In genomic region chr17:84095829-84096228, GRCm38 (mm10) we compare ENCODE assay signal across 10 mouse cellular contexts.
DNase-seq lines count a peak whose midpoint lies in the region; ATAC-seq lines count a peak whose summit lies in the region.
"Had no signal": no experiment of that assay in that cellular context is flagged by ENCODE, and none has a peak within 500 bp of the region (broad histone marks: within the 10 kb centered on the region; RNA-seq: fewer than 3 reads in every experiment).

No protein-coding gene starts in this region.

- H3K4me3 ChIP-seq in heart, embryonic 11.5 days (ENCODE audit: low read depth, low read length): no peak overlapping the region
- H3K4me3 ChIP-seq in hindbrain, embryonic 11.5 days (ENCODE audit: low read depth, low read length): no peak overlapping the region
- no peak overlapping the region for H3K4me3 ChIP-seq in midbrain, embryonic 11.5 days (ENCODE audit: low read depth, low read length)

- peaks cover 6% of the 10 kb centered on the region; the same call in 1 of the 2 replicates for H3K27me3 ChIP-seq in heart, embryonic 11.5 days (ENCODE audit: control insufficient read depth, insufficient read depth, low read length)
- H3K27me3 ChIP-seq in hindbrain, embryonic 11.5 days (ENCODE audit: control insufficient read depth, insufficient read depth, low read length): no peaks in the 10 kb centered on the region
- no peaks in the 10 kb centered on the region for H3K27me3 ChIP-seq in midbrain, embryonic 11.5 days (ENCODE audit: control insufficient read depth, insufficient read depth, low read length)
- H3K27me3 ChIP-seq: heart, embryonic 15.5 days had no signal

- 44% methylated on average over 4 of the region's 4 CpGs for WGBS in heart, embryonic 11.5 days (ENCODE audit: insufficient replicate concordance)
- WGBS in hindbrain, embryonic 11.5 days: 21% methylated on average over 4 of the region's 4 CpGs
- WGBS in midbrain, embryonic 11.5 days: 15% methylated on average over 4 of the region's 4 CpGs

- no peak for DNase-seq in heart, postnatal 36 days
- DNase-seq in embryo, embryonic 10 days (ENCODE audit: low spot score): peak; percentile 43
- DNase-seq in hindbrain, embryonic 11.5 days (ENCODE audit: low spot score): peak; percentile 46
- DNase-seq in midbrain, embryonic 11.5 days (ENCODE audit: low spot score, missing footprints): peak; percentile 90
- no peak for DNase-seq in B cell, adult 2 months
- DNase-seq in cerebellum, postnatal 25 days: no peak
- no peak for DNase-seq in cerebellum, adult 11-12 months
- DNase-seq: spleen, adult 18-20 months had no signal

- intact Hi-C loops in heart, postnatal 36 days (cut with DNase I): no loop called here

- ATAC-seq in heart, embryonic 11.5 days (replicated peaks; ENCODE audit: insufficient number of reproducible peaks, low FRiP score, low TSS enrichment): no peak
- peak; percentile 38 for ATAC-seq in hindbrain, embryonic 11.5 days (ENCODE audit: low FRiP score)
- ATAC-seq in midbrain, embryonic 11.5 days (ENCODE audit: low FRiP score): peak; percentile 31

- peak overlapping the region; percentile 82 for H3K4me2 ChIP-seq in heart, embryonic 11.5 days
- no peak overlapping the region for H3K4me2 ChIP-seq in hindbrain, embryonic 11.5 days (replicated peaks; ENCODE audit: low read depth, low read length)
- H3K4me2 ChIP-seq in midbrain, embryonic 11.5 days: no peak overlapping the region

- H3K4me1 ChIP-seq in heart, embryonic 11.5 days (ENCODE audit: control insufficient read depth, insufficient read depth, low read length): peaks cover 6% of the 10 kb centered on the region
- H3K4me1 ChIP-seq in hindbrain, embryonic 11.5 days (replicated peaks; ENCODE audit: control insufficient read depth, insufficient read depth, low read length): peaks cover 12% of the 10 kb centered on the region
- peaks cover 30% of the 10 kb centered on the region for H3K4me1 ChIP-seq in midbrain, embryonic 11.5 days (ENCODE audit: control insufficient read depth, insufficient read depth, low read length)

- no peak overlapping the region for H3K27ac ChIP-seq in heart, embryonic 11.5 days (ENCODE audit: low read depth, low read length)
- H3K27ac ChIP-seq in hindbrain, embryonic 11.5 days (ENCODE audit: low read depth, low read length): peak overlapping the region; percentile 94
- peak overlapping the region; percentile 94 for H3K27ac ChIP-seq in midbrain, embryonic 11.5 days (ENCODE audit: low read depth, low read length)

- H3K9ac ChIP-seq in heart, embryonic 11.5 days (ENCODE audit: low read depth, low read length): no peak overlapping the region
- H3K9ac ChIP-seq in hindbrain, embryonic 11.5 days (ENCODE audit: low read depth, low read length): no peak overlapping the region
- peak overlapping the region; percentile 13; the same call in 1 of the 2 replicates for H3K9ac ChIP-seq in midbrain, embryonic 11.5 days (ENCODE audit: low read length)

- H3K36me3 ChIP-seq in heart, embryonic 11.5 days (ENCODE audit: control insufficient read depth, insufficient read depth, low read length): no peaks in the 10 kb centered on the region
- H3K36me3 ChIP-seq in hindbrain, embryonic 11.5 days (ENCODE audit: control insufficient read depth, insufficient read depth, low read length): no peaks in the 10 kb centered on the region
- H3K36me3 ChIP-seq in midbrain, embryonic 11.5 days (ENCODE audit: control insufficient read depth, insufficient read depth, low read length): no peaks in the 10 kb centered on the region
- H3K36me3 ChIP-seq: heart, embryonic 15.5 days had no signal

- H3K9me3 ChIP-seq in heart, embryonic 11.5 days (replicated peaks; ENCODE audit: control insufficient read depth, low read length): no peaks in the 10 kb centered on the region
- no peaks in the 10 kb centered on the region for H3K9me3 ChIP-seq in hindbrain, embryonic 11.5 days (ENCODE audit: control insufficient read depth, low read length)
- no peaks in the 10 kb centered on the region for H3K9me3 ChIP-seq in midbrain, embryonic 11.5 days (ENCODE audit: control insufficient read depth, low read length)
- H3K9me3 ChIP-seq: heart, embryonic 15.5 days had no signal

Comparison
In these comparisons a context has a peak if more than half of its experiments do, and no peak if none do; other contexts are left out.
1. DNase-seq: peak in embryo, embryonic 10 days (single experiment), hindbrain, embryonic 11.5 days (single experiment) and midbrain, embryonic 11.5 days (single experiment); none in heart, postnatal 36 days (0 of 2), B cell, adult 2 months (0 of 2), cerebellum, postnatal 25 days (0 of 2) and cerebellum, adult 11-12 months (single experiment).